Mouse (Mus musculus) CH12.LX (cell line): ENCODE measurements around the gene Ssbp2.

Experiments
- CHD1 ChIP-seq: IDR thresholded peaks from 2 replicates; pipeline ENCODE4 v1.6.1; 2012; ENCODE audit warnings: low read depth, low read length, improper control_type of control experiment, inconsistent platforms
- CHD2 ChIP-seq: IDR thresholded peaks from 2 replicates; pipeline ENCODE4 v1.6.1; 2011; ENCODE audit warnings: low read length, improper control_type of control experiment
- CTCF ChIP-seq, 2 experiments: IDR thresholded peaks in 1 of 2; conservative IDR thresholded peaks in 1 of 2; 2 replicates each; pipeline ENCODE4 v1.5.1; 2011 to 2012; ENCODE audit warnings: low read depth in 2 of 2, low read length in 2 of 2, improper control_type of control experiment in 1 of 2, inconsistent platforms in 1 of 2, mild to moderate bottlenecking in 1 of 2, moderate library complexity in 1 of 2
- EP300 ChIP-seq: IDR thresholded peaks from 2 replicates; pipeline ENCODE4 v1.6.1; 2011; ENCODE audit warnings: low read length, improper control_type of control experiment
- MEF2A ChIP-seq: IDR thresholded peaks from 2 replicates; pipeline ENCODE4 v1.6.1; 2014; ENCODE audit warnings: low read depth, mild to moderate bottlenecking, inconsistent platforms, low read length, improper control_type of control experiment, borderline replicate concordance
- POLR2A ChIP-seq: IDR thresholded peaks from 2 replicates; pipeline ENCODE4 v1.6.1; 2011; ENCODE audit warnings: low read depth, mild to moderate bottlenecking, improper control_type of control experiment, low read length
- RCOR1 ChIP-seq: conservative IDR thresholded peaks from 2 replicates; pipeline ENCODE4 v1.6.1; 2012; ENCODE audit warnings: low read depth, mild to moderate bottlenecking, inconsistent platforms, low read length, improper control_type of control experiment
- SIN3A ChIP-seq: IDR thresholded peaks from 2 replicates; pipeline ENCODE4 v1.6.1; 2012; ENCODE audit warnings: low read length, improper control_type of control experiment, inconsistent platforms
- ZC3H11A ChIP-seq: IDR thresholded peaks from 2 replicates; pipeline ENCODE4 v1.6.1; 2012; ENCODE audit warnings: low read depth, mild to moderate bottlenecking, inconsistent platforms, low read length, improper control_type of control experiment
- ZMIZ1 ChIP-seq: IDR thresholded peaks from 2 replicates; pipeline ENCODE4 v1.6.1; 2012; ENCODE audit warnings: low read depth, mild to moderate bottlenecking, inconsistent platforms, low read length, improper control_type of control experiment

- TF ChIP-seq SIN3A (no peak), CHD2 (no peak), CTCF (conservative IDR thresholded peaks at IDR 0.05 in 1 of 2, IDR thresholded peaks at IDR 0.05 in 1 of 2; ENCODE audit: low read depth in 2 of 2, low read length in 2 of 2) (no peak), EP300 (no peak), CHD1 (no peak), ZC3H11A (no peak), MEF2A (no peak), ZMIZ1 (no peak), RCOR1 (no peak), POLR2A (no peak)
Measured at GRCm38 (mm10) chr13:91430867-91431266, 29.2 kb upstream of the Ssbp2 start.
